Mouse (Mus musculus) kidney, adult 11 months (tissue): ENCODE measurements around the gene Zfp91.

ENCODE experiments used
- DNase-seq: peaks from one replicate; pipeline ENCODE4 v3.0.0; 2022

The Zfp91 gene

GRCm38 (mm10) chr19:12795511-12796327, at the start of gene Zfp91, which contains the start of gene Lpxn:
Gene Zfp91, minus strand, starts transcription at chr19:12796126.
Gene Lpxn, plus strand, starts transcription at chr19:12796193.
- DNase-seq, result peak; percentile 98

DNA sequence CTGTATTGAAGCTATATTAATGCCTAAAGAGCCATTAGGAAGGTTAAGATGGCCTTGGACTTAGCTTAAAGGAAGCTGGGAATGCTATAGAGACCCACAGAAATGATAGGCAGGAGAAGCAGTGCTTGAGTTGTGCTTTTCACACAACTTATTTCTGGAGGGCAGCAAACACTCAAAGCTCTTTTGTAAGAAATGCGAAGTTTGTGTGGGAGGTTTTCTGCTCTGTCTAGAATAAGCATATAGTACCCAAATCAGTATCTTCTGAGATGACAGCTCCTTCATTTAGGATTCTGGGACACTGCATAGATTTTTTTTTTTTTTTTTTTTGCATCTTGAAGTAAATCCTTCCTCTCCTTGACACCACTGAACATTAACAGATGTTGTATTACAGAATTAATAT, 42.6 kb upstream of the Zfp91 start:
- DNase-seq, result no peak

DNA sequence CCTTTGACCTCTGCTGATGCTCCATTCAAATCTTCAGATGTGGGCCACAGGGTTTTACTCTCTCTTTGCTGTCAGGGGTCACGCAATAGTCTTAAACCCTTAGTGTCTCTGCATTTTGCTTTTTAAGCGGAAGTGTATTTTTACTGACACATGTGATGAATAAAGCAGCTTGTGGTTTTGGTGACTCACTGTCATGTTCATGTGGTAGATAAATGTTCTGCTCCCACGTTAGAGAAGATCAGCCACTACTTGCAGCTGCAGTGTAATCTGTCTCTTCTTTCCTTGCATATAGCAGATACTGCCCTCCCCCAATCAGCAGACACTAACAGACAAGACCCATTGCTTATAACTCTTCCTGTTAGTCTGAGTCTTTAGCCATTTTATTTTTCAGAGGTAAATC, 37.7 kb upstream of the Zfp91 start:
- DNase-seq, result no peak

DNA sequence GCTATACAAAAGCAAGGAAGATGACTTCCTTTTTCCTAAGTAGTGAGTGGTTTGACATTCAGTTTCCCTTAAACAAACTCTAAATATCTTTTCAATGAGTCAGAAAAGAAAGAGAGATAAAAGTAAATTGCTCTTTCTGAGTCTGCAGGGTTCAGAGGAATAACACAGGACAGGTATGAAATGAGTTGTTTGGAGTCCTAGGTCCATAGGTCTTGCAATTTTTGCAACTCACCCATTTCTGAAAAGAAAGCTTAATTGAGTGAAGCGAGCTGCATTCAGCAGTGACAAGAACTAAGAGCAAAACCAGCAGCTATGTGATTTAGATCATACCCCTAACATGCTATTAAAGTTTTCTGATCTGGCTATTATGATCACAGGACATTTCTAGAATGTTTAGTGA, 35.6 kb upstream of the Zfp91 start:
- DNase-seq, result no peak

DNA sequence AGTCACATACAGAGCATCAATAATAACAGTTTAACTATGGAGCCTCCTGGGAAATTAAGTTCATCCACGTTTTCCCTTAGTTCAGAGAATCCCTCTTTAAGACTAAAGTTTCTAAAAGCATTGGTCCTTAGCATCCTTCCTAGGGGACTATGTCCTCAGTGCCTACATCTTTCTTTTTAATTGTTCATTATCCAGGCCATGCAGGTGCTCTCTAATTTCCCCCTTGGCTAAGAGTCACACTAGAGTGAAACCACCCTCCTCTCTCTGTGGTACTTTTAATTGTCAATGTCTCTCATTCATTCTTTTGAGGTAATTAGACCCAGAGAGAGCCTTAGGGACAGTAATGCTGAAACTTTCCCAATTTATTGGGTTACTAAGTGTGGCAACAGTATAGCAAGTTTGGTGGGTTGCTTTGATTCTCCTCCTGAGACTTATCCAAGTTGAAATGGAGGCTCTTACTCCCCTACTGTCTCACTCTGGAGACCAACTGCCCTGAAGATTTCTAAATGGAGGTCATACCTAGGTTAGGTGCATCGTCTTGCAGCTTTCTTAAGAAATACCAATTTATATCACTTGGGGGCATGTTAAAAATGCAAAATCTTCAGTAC, 35.0 kb upstream of the Zfp91 start:
- no peak for DNase-seq

DNA sequence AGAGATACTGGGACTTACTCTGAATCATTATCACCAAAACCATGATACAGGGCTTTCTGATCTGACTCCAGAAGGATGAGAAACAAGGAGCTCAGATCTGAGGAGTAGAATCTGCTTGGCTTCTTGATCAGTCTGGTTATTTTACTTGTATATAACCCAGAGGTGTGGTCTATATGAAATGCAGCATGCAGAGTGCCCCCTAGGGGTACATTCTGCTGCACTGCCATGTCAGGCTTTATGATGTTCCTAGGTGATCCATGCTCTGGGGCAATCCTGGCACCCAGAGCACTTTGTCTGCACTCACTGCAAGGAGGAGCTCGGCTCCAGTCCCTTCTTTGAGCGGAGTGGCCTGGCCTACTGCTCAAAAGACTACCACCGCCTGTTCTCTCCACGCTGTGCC, 28.6 kb upstream of the Zfp91 start:
- no peak for DNase-seq

- no peak for DNase-seq
These were observed 24.5 kb upstream of the Zfp91 start for GRCm38 (mm10) chr19:12820383-12820782.

DNA sequence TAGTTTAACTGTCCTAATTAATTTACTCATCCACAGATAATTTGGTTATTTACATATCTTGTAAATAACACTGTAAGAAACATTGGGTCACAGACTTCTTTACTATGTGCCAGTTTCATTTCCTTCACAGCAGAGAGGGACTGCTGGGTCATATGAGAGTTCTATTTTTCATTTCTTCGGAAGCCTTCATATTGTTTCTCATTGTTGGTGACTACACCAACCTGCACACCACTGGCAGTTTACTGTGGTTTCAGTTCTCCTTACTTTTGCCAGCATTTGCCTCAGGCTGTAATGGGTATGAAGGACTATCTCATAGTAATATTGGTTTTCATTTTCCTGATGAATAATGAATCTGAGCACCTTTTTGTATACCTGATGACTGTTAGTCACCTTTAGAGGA, 22.6 kb upstream of the Zfp91 start:
- no peak for DNase-seq

DNA sequence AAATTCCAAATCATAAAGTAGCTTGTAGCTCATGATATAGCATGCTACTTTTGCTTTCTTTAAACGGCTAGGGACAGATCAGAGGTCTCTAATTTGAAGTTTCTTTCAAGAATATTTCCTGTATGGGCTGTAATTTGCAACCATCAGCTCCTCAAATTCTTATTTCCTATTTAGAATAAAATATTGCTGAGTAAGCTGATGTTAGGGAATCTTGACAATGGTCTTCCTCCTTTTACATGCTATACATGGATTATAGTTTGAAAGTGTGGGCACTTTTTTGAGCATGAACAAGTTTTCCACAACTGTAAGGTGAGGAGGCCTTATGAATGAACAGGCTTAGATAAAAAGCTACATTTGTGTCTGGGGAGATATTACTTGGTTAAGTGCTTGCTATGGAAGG, 18.0 kb upstream of the Zfp91 start:
- no peak for DNase-seq

- no peak for DNase-seq
These were observed 16.9 kb upstream of the Zfp91 start for GRCm38 (mm10) chr19:12812644-12813364.

- DNase-seq, result no peak
These were observed 10.3 kb upstream of the Zfp91 start for GRCm38 (mm10) chr19:12806214-12806613.

- no peak for DNase-seq
These were observed 9.8 kb upstream of the Zfp91 start for GRCm38 (mm10) chr19:12805730-12806129.

DNA sequence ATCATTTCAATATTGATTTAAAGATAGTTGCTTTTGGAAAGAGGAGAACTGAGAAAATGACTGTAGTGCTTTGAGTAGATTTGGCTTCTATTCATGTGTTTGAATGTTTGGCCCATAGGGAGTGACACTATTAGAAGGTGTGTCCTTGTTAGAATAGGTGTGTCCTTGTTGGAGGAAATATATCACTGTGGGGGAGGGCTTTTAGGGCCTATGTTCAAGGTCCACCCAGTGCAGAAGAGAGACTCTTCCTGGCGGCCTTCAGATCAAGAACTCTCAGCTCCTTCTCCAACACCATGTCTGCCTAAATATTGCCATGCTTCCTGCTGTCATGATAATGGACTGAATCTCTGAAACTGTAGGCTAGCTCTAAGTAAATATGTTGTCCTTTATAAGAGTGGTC, 8.3 kb upstream of the Zfp91 start:
- no peak for DNase-seq

DNA sequence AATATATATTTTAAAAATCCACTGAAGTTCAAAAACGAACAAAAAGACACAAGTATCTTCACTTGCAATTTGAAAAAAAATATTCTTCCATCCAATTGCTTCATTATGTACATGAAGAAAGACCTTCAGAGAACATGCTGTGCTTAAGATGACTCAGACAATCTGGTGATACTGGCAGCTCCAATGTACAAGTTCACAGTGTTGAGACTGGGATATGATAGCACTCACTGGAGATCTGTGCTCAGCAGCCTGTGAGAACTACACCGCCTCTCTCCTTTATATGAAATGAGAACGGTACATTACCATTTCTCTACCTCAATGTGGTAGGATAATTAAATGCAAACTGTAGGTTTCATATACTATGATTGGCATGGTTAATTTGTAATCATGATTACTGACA, 6.9 kb upstream of the Zfp91 start:
- no peak for DNase-seq

DNA sequence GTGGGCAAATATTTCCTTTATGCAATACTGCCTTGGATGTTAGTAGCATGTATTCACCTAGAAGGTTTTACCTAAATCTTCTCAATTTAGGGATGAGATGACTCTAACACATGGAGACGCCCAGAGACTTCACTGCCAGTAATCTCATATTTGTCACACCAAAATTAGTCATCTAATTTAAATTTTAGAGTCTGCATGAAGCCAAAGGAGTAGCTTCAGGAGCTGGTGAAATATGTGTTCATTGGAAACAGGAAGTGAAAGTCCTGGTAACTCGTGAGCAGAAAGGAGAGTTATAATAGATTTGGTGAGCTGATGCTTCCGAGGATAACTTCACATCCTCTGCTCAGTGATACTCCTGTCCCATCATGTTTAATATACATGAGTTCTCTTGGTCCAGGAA, 5.1 kb upstream of the Zfp91 start:
- DNase-seq, result no peak

GRCm38 (mm10) chr19:12800621-12801020, 4.7 kb upstream of the Zfp91 start:
- no peak for DNase-seq

GRCm38 (mm10) chr19:12799081-12799480, 3.2 kb upstream of the Zfp91 start:
- no peak for DNase-seq

- no peak for DNase-seq
These were observed 2.5 kb upstream of the Zfp91 start for GRCm38 (mm10) chr19:12798404-12798803.

GRCm38 (mm10) chr19:12797071-12797470, 1.1 kb upstream of the Zfp91 start:
- DNase-seq, result no peak

GRCm38 (mm10) chr19:12796328-12796931, 504 bp upstream of the Zfp91 start:
- no peak for DNase-seq

DNA sequence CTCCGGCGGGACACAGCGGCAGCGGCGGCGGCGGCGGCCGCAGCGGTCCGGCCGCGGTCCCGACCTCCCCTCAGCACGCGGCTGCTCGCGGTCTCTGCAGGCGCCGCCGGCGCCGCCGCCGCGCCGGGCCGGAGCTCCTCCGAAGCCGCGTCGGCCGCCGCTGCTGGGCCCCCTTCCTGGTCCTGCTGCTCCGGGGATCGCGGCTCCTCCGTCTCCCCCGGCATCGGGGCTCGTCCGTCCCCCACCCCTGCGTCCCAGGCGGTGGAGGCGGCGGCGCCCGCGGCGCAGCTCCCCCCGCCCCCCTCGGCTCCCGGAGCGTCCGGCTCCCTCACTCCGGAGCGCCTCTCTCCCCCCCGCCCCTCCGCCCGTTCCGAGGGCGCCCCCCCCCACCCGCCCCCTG, 816 bp downstream of the Zfp91 start:
- no peak for DNase-seq

- peak; percentile 89 for DNase-seq
These were observed 1.6 kb downstream of the Zfp91 start for GRCm38 (mm10) chr19:12794056-12795044.
